Mouse (Mus musculus): Measurements from ENCODE around the gene Mettl2. TPM values are rescaled to one million over a fixed set of nuclear protein-coding genes. Genes with fewer than 3 reads are reported as not detected.
"Not testable (repeated sequence)": the region's sequence is repeated elsewhere in the genome, so short reads cannot be mapped to it uniquely, and the experiment has no call there.

Gene Mettl2
- 48.2 and 50.7 TPM in 2 replicates for polyA plus RNA-seq (2014; fragmentation: Nextera tagmentation; extraction: Ambion mirVana)

DNA sequence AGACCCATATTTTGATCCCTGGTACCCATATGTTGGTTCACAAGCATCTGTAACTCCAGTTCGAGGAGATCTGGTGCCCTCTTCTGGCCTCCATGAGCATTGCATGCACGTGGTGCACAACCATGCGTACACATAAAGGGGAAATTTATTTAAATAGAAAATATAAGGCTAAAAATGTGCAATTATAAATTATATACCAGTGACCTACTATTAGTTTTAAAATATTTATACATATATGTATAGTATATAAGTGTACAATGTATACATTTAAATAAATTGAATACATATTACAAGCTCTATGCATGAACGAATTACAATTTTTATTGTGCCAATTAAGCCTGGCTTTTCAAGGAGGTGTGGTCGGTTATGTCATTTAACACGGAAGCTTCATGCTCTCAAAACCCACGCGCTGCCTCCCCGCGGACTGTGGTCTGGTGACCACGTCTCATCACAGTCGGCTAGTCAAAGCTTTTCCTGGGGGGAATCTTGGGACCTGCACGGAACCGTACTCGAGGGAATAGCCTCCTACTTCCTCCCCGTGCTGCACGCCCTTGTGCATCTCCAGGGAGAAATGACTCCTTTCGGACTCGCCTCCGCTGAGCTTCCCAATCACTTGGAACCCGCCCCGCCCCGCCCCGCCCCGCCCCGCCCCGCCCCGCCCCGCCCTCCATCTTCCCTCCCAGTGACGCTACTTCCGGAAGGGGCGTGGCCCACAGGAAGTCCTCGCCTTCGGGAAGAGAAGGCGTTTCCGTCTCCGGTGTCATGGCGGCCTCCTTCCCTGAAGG, at the start of gene Mettl2:
Mettl2 (plus strand) TSS at position 691 of the 785 bp plus-strand sequence.
- no peaks in the 10 kb centered on the region for H3K9me3 ChIP-seq (replicated peaks; ENCODE audit: control insufficient read depth, low read length)
- WGBS: 2% methylated on average over 32 of the region's 38 CpGs
- H3K27ac ChIP-seq (replicated peaks; ENCODE audit: low read depth, low read length): no peak within 1 kb of the TSS

DNA sequence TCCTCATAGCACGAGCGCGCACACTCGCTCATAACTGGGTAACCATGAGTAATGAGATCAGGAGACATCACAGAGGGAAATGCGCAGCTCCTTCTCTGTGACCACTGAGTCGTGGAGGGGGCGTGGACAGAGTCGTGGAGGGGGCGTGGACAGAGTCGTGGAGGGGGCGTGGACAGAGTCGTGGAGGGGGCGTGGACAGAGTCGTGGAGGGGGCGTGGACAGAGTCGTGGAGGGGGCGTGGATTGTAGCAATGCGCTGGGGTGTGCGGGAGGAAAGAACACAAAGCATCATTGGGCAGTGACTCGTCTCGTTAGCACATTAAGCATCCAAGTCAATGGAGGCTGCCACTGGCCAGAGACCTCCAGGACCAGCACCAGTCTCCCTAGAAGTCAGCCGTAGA, 13.8 kb upstream of the Mettl2 start:
- H3K9me3 ChIP-seq (replicated peaks; ENCODE audit: control insufficient read depth, low read length); DNase-seq (ENCODE audit: low spot score); H3K27me3 ChIP-seq (ENCODE audit: control insufficient read depth, insufficient read depth, low read length); H3K9ac ChIP-seq (replicated peaks; ENCODE audit: low read length); H3K36me3 ChIP-seq (replicated peaks; ENCODE audit: control insufficient read depth, insufficient read depth, low read depth, low read length); H3K27ac ChIP-seq (replicated peaks; ENCODE audit: low read depth, low read length); H3K4me1 ChIP-seq (ENCODE audit: control insufficient read depth, insufficient read depth, low read length); ATAC-seq (replicated peaks; ENCODE audit: insufficient number of reproducible peaks, low FRiP score, low TSS enrichment, low read depth); H3K4me2 ChIP-seq (ENCODE audit: low read depth, low read length); H3K4me3 ChIP-seq (ENCODE audit: low read depth, low read length): not testable (repeated sequence)
- WGBS: 82% methylated on average over 20 of the region's 22 CpGs

More for the DNA sequence above, at the start of gene Mettl2:
- no peaks in the 10 kb centered on the region for H3K27me3 ChIP-seq (ENCODE audit: control insufficient read depth, insufficient read depth, low read length)
- H3K9ac ChIP-seq (replicated peaks; ENCODE audit: low read length): peak within 1 kb of the TSS; percentile 65
- H3K4me3 ChIP-seq (ENCODE audit: low read depth, low read length): peak within 1 kb of the TSS; percentile 85
- H3K4me1 ChIP-seq (ENCODE audit: control insufficient read depth, insufficient read depth, low read length): no peaks in the 10 kb centered on the region
- H3K36me3 ChIP-seq (replicated peaks; ENCODE audit: control insufficient read depth, insufficient read depth, low read depth, low read length): no peaks in the 10 kb centered on the region
- H3K4me2 ChIP-seq (ENCODE audit: low read depth, low read length): peak within 1 kb of the TSS; percentile 79
- ATAC-seq (replicated peaks; ENCODE audit: insufficient number of reproducible peaks, low FRiP score, low TSS enrichment, low read depth) (peak; percentile 85), DNase-seq (ENCODE audit: low spot score) (peak; percentile 93)

DNA sequence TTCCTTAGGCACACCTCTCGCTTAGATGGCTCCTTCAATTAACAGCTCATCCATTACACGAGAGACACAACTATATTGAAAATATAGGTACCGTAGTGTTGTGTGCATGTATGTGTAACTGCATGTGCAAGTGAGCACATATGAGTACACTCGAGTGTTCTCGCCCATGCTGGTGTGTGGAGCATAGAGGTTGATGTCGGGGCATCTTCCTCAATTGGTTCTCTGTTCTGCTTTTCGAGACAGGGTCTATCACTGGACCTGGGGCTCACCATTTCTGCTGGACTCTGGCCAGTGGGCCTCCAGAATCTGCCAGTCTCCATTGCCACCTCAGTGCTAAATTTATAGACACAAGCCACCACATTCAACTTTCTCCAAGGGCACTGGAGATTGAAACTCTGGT, 8.4 kb upstream of the Mettl2 start:
- 88% methylated on average over 7 of the region's 7 CpGs for WGBS
- H3K36me3 ChIP-seq (replicated peaks; ENCODE audit: control insufficient read depth, insufficient read depth, low read depth, low read length): no peaks in the 10 kb centered on the region
- no peaks in the 10 kb centered on the region for H3K4me1 ChIP-seq (ENCODE audit: control insufficient read depth, insufficient read depth, low read length)
- H3K4me3 ChIP-seq (ENCODE audit: low read depth, low read length): no peak overlapping the region
- H3K4me2 ChIP-seq (ENCODE audit: low read depth, low read length): no peak overlapping the region
- no peak overlapping the region for H3K9ac ChIP-seq (replicated peaks; ENCODE audit: low read length)
- no peak overlapping the region for H3K27ac ChIP-seq (replicated peaks; ENCODE audit: low read depth, low read length)
- ATAC-seq (replicated peaks; ENCODE audit: insufficient number of reproducible peaks, low FRiP score, low TSS enrichment, low read depth): no peak
- H3K9me3 ChIP-seq (replicated peaks; ENCODE audit: control insufficient read depth, low read length): no peaks in the 10 kb centered on the region
- H3K27me3 ChIP-seq (ENCODE audit: control insufficient read depth, insufficient read depth, low read length): no peaks in the 10 kb centered on the region
- no peak for DNase-seq (ENCODE audit: low spot score)

DNA sequence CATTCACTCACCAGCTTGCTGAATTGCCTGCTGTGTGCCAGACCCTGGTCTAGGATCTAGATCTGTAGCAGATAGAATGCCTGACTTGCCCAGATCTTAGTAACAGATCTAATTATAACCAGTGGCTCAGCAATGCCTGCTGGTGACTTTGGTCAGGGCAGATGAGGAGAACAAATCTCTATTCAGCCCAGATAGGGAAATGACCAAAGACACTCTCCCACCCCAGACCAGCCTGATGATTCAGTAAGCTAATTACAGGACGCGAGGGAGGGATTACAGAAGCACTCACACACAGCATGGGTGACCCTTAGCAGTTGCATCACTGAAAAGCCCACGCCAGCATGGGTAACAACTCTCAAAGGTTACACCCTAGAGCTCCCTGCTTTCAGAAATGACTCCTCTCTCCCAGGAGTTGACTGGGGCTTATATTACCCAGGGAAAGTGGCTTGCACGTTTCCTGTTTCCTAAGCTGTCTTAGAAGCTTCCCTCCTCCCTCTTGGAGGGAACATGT, 5.6 kb upstream of the Mettl2 start:
- Histone ChIP-seq H3K4me3 (ENCODE audit: low read depth, low read length) (no peak overlapping the region), H3K9ac (replicated peaks; ENCODE audit: low read length) (no peak overlapping the region), H3K36me3 (replicated peaks; ENCODE audit: control insufficient read depth, insufficient read depth, low read depth, low read length) (no peaks in the 10 kb centered on the region), H3K27me3 (ENCODE audit: control insufficient read depth, insufficient read depth, low read length) (no peaks in the 10 kb centered on the region), H3K4me1 (ENCODE audit: control insufficient read depth, insufficient read depth, low read length) (no peaks in the 10 kb centered on the region), H3K27ac (replicated peaks; ENCODE audit: low read depth, low read length) (no peak overlapping the region), H3K4me2 (ENCODE audit: low read depth, low read length) (no peak overlapping the region), H3K9me3 (replicated peaks; ENCODE audit: control insufficient read depth, low read length) (no peaks in the 10 kb centered on the region)
- WGBS: 30% methylated on average over 4 of the region's 4 CpGs
- no peak for ATAC-seq (replicated peaks; ENCODE audit: insufficient number of reproducible peaks, low FRiP score, low TSS enrichment, low read depth)
- DNase-seq (ENCODE audit: low spot score): no peak

DNA sequence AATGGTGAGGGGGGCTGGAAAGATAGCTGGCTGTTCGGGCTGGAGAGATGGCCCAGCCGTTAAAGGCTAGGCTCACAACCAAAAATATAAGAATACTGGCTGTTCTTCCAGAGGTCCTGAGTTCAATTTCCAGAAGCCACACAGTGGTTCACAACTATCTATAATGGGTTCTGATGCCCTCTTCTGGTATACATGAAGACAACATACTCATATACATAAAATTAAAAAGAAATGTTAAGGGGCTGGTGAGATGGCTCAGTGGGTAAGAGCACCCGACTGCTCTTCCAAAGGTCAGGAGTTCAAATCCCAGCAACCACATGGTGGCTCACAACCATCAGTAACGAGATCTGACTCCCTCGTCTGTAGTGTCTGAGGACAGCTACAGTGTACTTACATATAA, 4.4 kb upstream of the Mettl2 start:
- not testable (repeated sequence) for H3K9me3 ChIP-seq (replicated peaks; ENCODE audit: control insufficient read depth, low read length); H3K4me1 ChIP-seq (ENCODE audit: control insufficient read depth, insufficient read depth, low read length); H3K9ac ChIP-seq (replicated peaks; ENCODE audit: low read length); DNase-seq (ENCODE audit: low spot score); ATAC-seq (replicated peaks; ENCODE audit: insufficient number of reproducible peaks, low FRiP score, low TSS enrichment, low read depth); H3K27ac ChIP-seq (replicated peaks; ENCODE audit: low read depth, low read length); H3K4me2 ChIP-seq (ENCODE audit: low read depth, low read length); H3K4me3 ChIP-seq (ENCODE audit: low read depth, low read length); H3K36me3 ChIP-seq (replicated peaks; ENCODE audit: control insufficient read depth, insufficient read depth, low read depth, low read length); H3K27me3 ChIP-seq (ENCODE audit: control insufficient read depth, insufficient read depth, low read length)
- 71% methylated on average over 5 of the region's 5 CpGs for WGBS

DNA sequence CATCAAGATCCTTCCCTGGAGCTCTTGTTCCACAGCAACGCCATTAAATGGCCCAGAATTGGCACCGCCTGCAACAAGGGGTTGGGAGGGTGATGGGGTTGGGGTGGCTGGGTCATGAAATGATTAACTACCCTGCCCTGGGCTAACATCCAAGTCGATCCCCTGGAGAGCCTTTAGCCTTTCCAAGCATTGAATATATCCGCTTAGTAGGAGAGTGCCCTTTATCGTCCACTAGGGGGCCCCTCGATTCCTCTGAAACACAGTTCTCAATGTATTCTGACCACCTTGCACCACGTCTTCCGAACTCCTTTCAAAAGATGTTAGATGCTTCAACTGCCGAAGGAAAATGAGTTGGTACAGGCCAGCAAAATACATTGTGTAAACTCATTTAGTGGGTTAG, 2.2 kb upstream of the Mettl2 start:
- no peak overlapping the region for H3K9ac ChIP-seq (replicated peaks; ENCODE audit: low read length)
- no peak overlapping the region for H3K4me2 ChIP-seq (ENCODE audit: low read depth, low read length)
- H3K9me3 ChIP-seq (replicated peaks; ENCODE audit: control insufficient read depth, low read length): no peaks in the 10 kb centered on the region
- no peak overlapping the region for H3K27ac ChIP-seq (replicated peaks; ENCODE audit: low read depth, low read length)
- DNase-seq (ENCODE audit: low spot score) (peak; percentile 84), ATAC-seq (replicated peaks; ENCODE audit: insufficient number of reproducible peaks, low FRiP score, low TSS enrichment, low read depth) (0 out of 2 replicates have a peak, but pooled peaks have one; percentile 41)
- H3K36me3 ChIP-seq (replicated peaks; ENCODE audit: control insufficient read depth, insufficient read depth, low read depth, low read length): no peaks in the 10 kb centered on the region
- no peak overlapping the region for H3K4me3 ChIP-seq (ENCODE audit: low read depth, low read length)
- H3K27me3 ChIP-seq (ENCODE audit: control insufficient read depth, insufficient read depth, low read length): no peaks in the 10 kb centered on the region
- WGBS: 7% methylated on average over 9 of the region's 9 CpGs
- H3K4me1 ChIP-seq (ENCODE audit: control insufficient read depth, insufficient read depth, low read length): no peaks in the 10 kb centered on the region

DNA sequence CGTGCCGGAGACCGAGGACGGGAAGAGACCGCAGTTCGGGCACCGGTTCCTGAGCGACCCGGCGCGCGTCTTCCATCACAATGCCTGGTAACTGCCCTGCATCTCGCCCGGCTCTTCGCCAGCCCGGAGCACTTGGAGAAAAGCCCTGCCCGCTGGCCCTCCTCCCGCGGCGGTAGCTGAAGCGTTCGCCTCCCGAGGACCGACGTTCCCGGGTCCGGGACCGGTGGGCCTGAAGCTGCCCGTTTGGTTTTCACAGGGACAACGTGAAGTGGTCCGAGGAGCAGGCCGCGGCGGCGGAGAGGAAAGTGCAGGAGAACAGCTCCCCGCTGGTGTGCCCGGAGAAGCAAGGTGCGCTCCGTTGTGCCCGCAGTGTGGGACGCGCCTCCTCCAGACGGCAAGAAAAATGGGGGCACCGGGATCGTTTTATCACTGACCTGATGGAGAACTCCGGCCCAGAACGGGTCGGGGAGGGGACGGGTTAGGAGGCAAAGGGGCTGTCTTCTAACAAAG, 350 bp downstream of the Mettl2 start:
- Histone ChIP-seq H3K4me3 (ENCODE audit: low read depth, low read length) (peak overlapping the region; percentile 85), H3K27me3 (ENCODE audit: control insufficient read depth, insufficient read depth, low read length) (no peaks in the 10 kb centered on the region), H3K9ac (replicated peaks; ENCODE audit: low read length) (peak overlapping the region; percentile 65), H3K4me2 (ENCODE audit: low read depth, low read length) (peak overlapping the region; percentile 79), H3K9me3 (replicated peaks; ENCODE audit: control insufficient read depth, low read length) (no peaks in the 10 kb centered on the region), H3K4me1 (ENCODE audit: control insufficient read depth, insufficient read depth, low read length) (no peaks in the 10 kb centered on the region), H3K36me3 (replicated peaks; ENCODE audit: control insufficient read depth, insufficient read depth, low read depth, low read length) (no peaks in the 10 kb centered on the region), H3K27ac (replicated peaks; ENCODE audit: low read depth, low read length) (no peak overlapping the region)
- ATAC-seq (replicated peaks; ENCODE audit: insufficient number of reproducible peaks, low FRiP score, low TSS enrichment, low read depth): peak; percentile 24; the same call in 1 of the 2 replicates
- WGBS: under 1% methylated on average over 45 of the region's 49 CpGs
- no peak for DNase-seq (ENCODE audit: low spot score)

DNA sequence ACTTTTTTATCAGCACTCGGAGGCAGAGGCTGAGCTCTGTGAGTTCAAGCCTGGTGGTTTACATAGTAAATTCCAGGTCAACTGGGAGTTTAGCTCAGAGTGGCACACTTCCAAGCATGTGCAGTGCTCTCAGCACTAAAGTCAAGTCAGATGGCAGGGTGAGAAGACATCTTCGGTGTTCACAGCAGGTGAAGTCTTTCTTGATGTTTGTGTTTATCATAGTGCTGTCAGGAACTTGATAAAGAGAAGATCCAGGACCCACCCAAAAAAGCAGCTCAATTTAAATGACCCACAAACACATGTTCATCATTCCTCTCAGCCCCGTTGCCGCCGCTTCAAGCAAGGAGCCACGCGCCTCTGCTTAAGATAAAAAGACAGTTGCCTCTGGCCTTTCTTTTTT, 9.5 kb downstream of the Mettl2 start:
- 95% methylated on average over 7 of the region's 7 CpGs for WGBS
- Histone ChIP-seq H3K9me3 (replicated peaks; ENCODE audit: control insufficient read depth, low read length) (no peaks in the 10 kb centered on the region), H3K36me3 (replicated peaks; ENCODE audit: control insufficient read depth, insufficient read depth, low read depth, low read length) (peaks cover 3% of the 10 kb centered on the region), H3K4me2 (ENCODE audit: low read depth, low read length) (no peak overlapping the region), H3K4me3 (ENCODE audit: low read depth, low read length) (no peak overlapping the region), H3K27ac (replicated peaks; ENCODE audit: low read depth, low read length) (no peak overlapping the region), H3K9ac (replicated peaks; ENCODE audit: low read length) (no peak overlapping the region), H3K27me3 (ENCODE audit: control insufficient read depth, insufficient read depth, low read length) (no peaks in the 10 kb centered on the region), H3K4me1 (ENCODE audit: control insufficient read depth, insufficient read depth, low read length) (no peaks in the 10 kb centered on the region)
- ATAC-seq (replicated peaks; ENCODE audit: insufficient number of reproducible peaks, low FRiP score, low TSS enrichment, low read depth) (no peak), DNase-seq (ENCODE audit: low spot score) (no peak)

All from embryonic facial prominence, embryonic 11.5 days (tissue).